Mouse (Mus musculus) hindbrain, embryonic 15.5 days (tissue): ENCODE data around the gene Ppp1r9a. TPM values are rescaled to one million over a fixed set of nuclear protein-coding genes. Genes with fewer than 3 reads are reported as not detected.

Experiments used
- ATAC-seq: fragments of 200-750 bp; cut with Nextera tagmentation; 2 replicates; pipeline ENCODE4 v1.8.0; 2017; ENCODE audit warnings: low read depth, moderate number of reproducible peaks, moderate TSS enrichment; ENCODE audit not compliant: low FRiP score
- H3K27ac ChIP-seq: fragments of 300-500 bp; sonication (generic); replicated peaks from 2 replicates; pipeline ENCODE4 v1.5.1; 2015; ENCODE audit warnings: mild to moderate bottlenecking, inconsistent platforms
- H3K27me3 ChIP-seq: fragments of 300-500 bp; sonication (generic); 2 replicates; pipeline ENCODE4 v1.6.1; 2015; ENCODE audit warnings: control low read depth, inconsistent platforms
- H3K36me3 ChIP-seq: fragments of 300-500 bp; sonication (generic); 2 replicates; pipeline ENCODE4 v1.6.1; 2015; ENCODE audit warnings: control low read depth, inconsistent platforms
- H3K4me1 ChIP-seq: fragments of 300-500 bp; sonication (generic); replicated peaks from 2 replicates; pipeline ENCODE4 v1.6.1; 2015; ENCODE audit warnings: control low read depth, inconsistent platforms
- H3K4me2 ChIP-seq: fragments of 300-500 bp; sonication (generic); 2 replicates; pipeline ENCODE4 v1.6.1; 2015; ENCODE audit warnings: moderate library complexity, mild to moderate bottlenecking, inconsistent platforms
- H3K4me3 ChIP-seq: fragments of 300-500 bp; sonication (generic); 2 replicates; pipeline ENCODE4 v1.5.1; 2015; ENCODE audit warnings: mild to moderate bottlenecking, inconsistent platforms
- H3K9ac ChIP-seq: fragments of 300-500 bp; sonication (generic); 2 replicates; pipeline ENCODE4 v1.6.1; 2015; ENCODE audit warnings: inconsistent platforms
- H3K9me3 ChIP-seq: fragments of 300-500 bp; sonication (generic); 2 replicates; pipeline ENCODE4 v1.6.1; 2016; ENCODE audit warnings: control low read depth, inconsistent platforms
- WGBS: fragments of 180-500 bp; shearing (Covaris S2); methylation state at CpG from one replicate; pipeline ENCODE4 v1.1.7; 2015; 5-methylcytosine and 5-hydroxymethylcytosine counted together
- polyA plus RNA-seq: library from polyadenylated mRNA; unstranded; fragments of >200 nt; fragmentation: Nextera tagmentation; extraction: Ambion mirVana; gene quantifications from 2 replicates; pipeline ENCODE4 v1.2.1, GENCODE M21; 2015

Gene Ppp1r9a
- polyA plus RNA-seq, 1 experiment from 2014 or later, result 36.1 TPM

- 90% methylated on average over 8 of the region's 8 CpGs for WGBS
- no peaks in the 10 kb centered on the region for H3K9me3 ChIP-seq
- no peaks in the 10 kb centered on the region for H3K4me1 ChIP-seq
- H3K27ac ChIP-seq, result no peak overlapping the region
- no peak overlapping the region for H3K4me3 ChIP-seq
- H3K9ac ChIP-seq, result no peak overlapping the region
- H3K4me2 ChIP-seq, result no peak overlapping the region
- no peaks in the 10 kb centered on the region for H3K27me3 ChIP-seq
- no peak for ATAC-seq
- no peaks in the 10 kb centered on the region for H3K36me3 ChIP-seq
Observed at GRCm38 (mm10) chr6:5199376-5199905, 296.7 kb downstream of the Ppp1r9a start.

DNA sequence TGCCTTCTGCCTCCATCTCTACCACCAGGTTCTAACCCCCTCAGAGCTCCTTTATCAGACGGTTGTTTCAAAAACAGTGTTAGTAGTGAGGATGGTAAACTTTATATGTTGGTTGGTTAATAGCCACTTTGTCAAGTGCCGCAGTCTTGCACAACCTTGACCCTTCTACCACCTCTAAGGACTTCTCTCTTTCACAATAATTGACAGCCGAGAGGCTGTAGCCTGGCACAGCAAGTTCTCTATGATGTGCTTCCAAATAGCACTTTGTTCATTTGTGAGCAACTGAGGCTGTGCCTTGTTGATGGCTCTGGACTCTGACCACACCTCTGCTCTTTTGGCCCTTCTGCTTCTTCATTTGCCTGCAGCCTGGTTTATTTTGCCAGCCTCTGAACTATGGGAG is 297.2 kb downstream of the Ppp1r9a start:
- Histone ChIP-seq H3K9me3 (no peaks in the 10 kb centered on the region), H3K9ac (no peak overlapping the region), H3K4me3 (no peak overlapping the region), H3K4me2 (no peak overlapping the region), H3K27ac (no peak overlapping the region), H3K27me3 (no peaks in the 10 kb centered on the region), H3K4me1 (no peaks in the 10 kb centered on the region), H3K36me3 (no peaks in the 10 kb centered on the region)
- no peak for ATAC-seq
- WGBS, result 87% methylated on average over 3 of the region's 3 CpGs

- Histone ChIP-seq H3K4me1 (no peaks in the 10 kb centered on the region), H3K4me3 (no peak overlapping the region), H3K27me3 (no peaks in the 10 kb centered on the region), H3K4me2 (no peak overlapping the region), H3K27ac (no peak overlapping the region), H3K36me3 (no peaks in the 10 kb centered on the region), H3K9ac (no peak overlapping the region), H3K9me3 (no peaks in the 10 kb centered on the region)
- WGBS, result 90% methylated on average over 2 of the region's 2 CpGs
- no peak for ATAC-seq
Observed at GRCm38 (mm10) chr6:5207817-5208216, 305.1 kb downstream of the Ppp1r9a start.

Other genes with a start within 250 kb of the Ppp1r9a start
- gene Sgce, start 155.7 kb upstream of the Ppp1r9a start, polyA plus RNA-seq, result 57.6 and 60.8 TPM in 2 replicates
- gene Peg10, start 155.6 kb upstream of the Ppp1r9a start, polyA plus RNA-seq, result 6.6 and 7.0 TPM in 2 replicates